Mouse (Mus musculus): Measurements from ENCODE around the gene Gtf2i.

- no peak for TF ChIP-seq CTCF (IDR thresholded peaks at IDR 0.05; ENCODE audit: borderline replicate concordance, insufficient read depth, low read depth, low read length)
- no peak for TF ChIP-seq POLR2A (IDR thresholded peaks at IDR 0.05; ENCODE audit: borderline replicate concordance, insufficient read depth, low read length)
Observed at GRCm38 (mm10) chr5:134321699-134322098, 7.1 kb upstream of the Gtf2i start.

Measured in cerebellum, adult 2 months (tissue).